ENCODE assay signal across 8 mouse cellular contexts in the genomic region with DNA sequence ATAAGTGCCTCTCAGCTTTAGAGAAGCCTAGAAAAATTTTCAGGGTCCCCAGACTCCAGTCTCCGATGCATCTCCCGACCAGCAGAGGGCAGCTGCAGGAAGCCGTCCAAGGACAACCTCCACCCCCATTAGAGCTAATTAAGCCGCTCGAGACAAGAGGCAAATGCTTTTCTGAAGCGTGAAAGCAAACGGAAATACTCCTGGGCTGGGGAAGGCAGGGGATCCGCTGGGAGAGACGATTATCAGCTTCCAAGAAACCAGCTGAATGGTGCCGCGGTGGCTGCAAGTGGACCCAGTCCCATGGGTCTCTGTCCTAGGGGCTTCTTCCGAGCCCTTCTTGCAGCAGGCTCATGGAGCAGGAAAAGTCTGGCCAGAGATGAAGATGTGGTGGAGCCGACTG.
DNase-seq lines count a peak whose midpoint lies in the region; TF ChIP-seq lines count a peak whose summit lies in the region.

No protein-coding gene starts in this region.

- H3K27ac ChIP-seq in midbrain, embryonic 10.5 days (replicated peaks) = peak overlapping the region; percentile 79
- H3K27ac ChIP-seq in small intestine, adult 2 months (ENCODE audit: insufficient read depth, low read depth, low read length) = no peak overlapping the region

- peak overlapping the region; percentile 56 for H3K4me3 ChIP-seq in midbrain, embryonic 10.5 days
- peak overlapping the region; percentile 13; the same call in 1 of the 2 replicates for H3K4me3 ChIP-seq in small intestine, adult 2 months (ENCODE audit: low read depth, low read length)

- TF ChIP-seq CTCF in small intestine, adult 2 months (IDR thresholded peaks at IDR 0.05; ENCODE audit: extremely low read depth, insufficient read length, insufficient replicate concordance, low read depth, low read length) = 0 out of 2 replicates have a peak, but pooled peaks have one; percentile 16

- H3K4me1 ChIP-seq in midbrain, embryonic 10.5 days = no peaks in the 10 kb centered on the region
- no peaks in the 10 kb centered on the region for H3K4me1 ChIP-seq in small intestine, adult 2 months (ENCODE audit: control insufficient read depth, insufficient read depth, insufficient read length, low read length)

- H3K9me3 ChIP-seq in midbrain, embryonic 10.5 days (replicated peaks) = no peaks in the 10 kb centered on the region

- DNase-seq in adrenal gland, postnatal 36 days = peak; percentile 61 to 66
- DNase-seq in embryo, embryonic 11.5 days (ENCODE audit: low read depth, low spot score) = peak; percentile 46
- DNase-seq in heart, adult 8-10 months (ENCODE audit: low spot score) = peak; percentile 19
- peak; percentile 11 for DNase-seq in kidney, adult 18-20 months
- DNase-seq in left cerebral cortex, postnatal 25 days (ENCODE audit: low spot score in 2 of 2) = peak; percentile 75 to 87
- peak; percentile 74 for DNase-seq in midbrain, embryonic 10.5 days (ENCODE audit: low spot score)
- DNase-seq in thymus, postnatal 25 days = no peak

- H3K36me3 ChIP-seq in midbrain, embryonic 10.5 days = no peaks in the 10 kb centered on the region
- H3K36me3 ChIP-seq in small intestine, adult 2 months (ENCODE audit: control insufficient read depth, insufficient read depth, low read length) = no peaks in the 10 kb centered on the region

- WGBS in midbrain, embryonic 10.5 days = 1% methylated on average over 13 of the region's 13 CpGs
- WGBS in small intestine, adult 2 months = 4% methylated on average over 13 of the region's 13 CpGs

- no peaks in the 10 kb centered on the region for H3K27me3 ChIP-seq in midbrain, embryonic 10.5 days (ENCODE audit: low read depth, poor library complexity, severe bottlenecking)
- H3K27me3 ChIP-seq in small intestine, adult 2 months (ENCODE audit: control insufficient read depth, insufficient read depth, low read length) = no peaks in the 10 kb centered on the region

- no peak for TF ChIP-seq POLR2A in small intestine, adult 2 months (IDR thresholded peaks at IDR 0.05; ENCODE audit: low read depth, low read length)

- intact Hi-C loops in left cerebral cortex, postnatal 25 days (cut with DNase I) = loop anchor here (2.0 to 10.0 kb wide), 5 partner anchors 187 to 565 kb away; a partner anchor contains a TSS
